Mouse (Mus musculus) brain, embryonic 18.5 days (tissue): ENCODE results near the gene Cd276.

Experiments
- DNase-seq: peaks from one replicate; pipeline ENCODE4 v3.0.0-alpha.2; 2012; ENCODE audit warnings: low read depth, low spot score

Cd276 gene

DNA sequence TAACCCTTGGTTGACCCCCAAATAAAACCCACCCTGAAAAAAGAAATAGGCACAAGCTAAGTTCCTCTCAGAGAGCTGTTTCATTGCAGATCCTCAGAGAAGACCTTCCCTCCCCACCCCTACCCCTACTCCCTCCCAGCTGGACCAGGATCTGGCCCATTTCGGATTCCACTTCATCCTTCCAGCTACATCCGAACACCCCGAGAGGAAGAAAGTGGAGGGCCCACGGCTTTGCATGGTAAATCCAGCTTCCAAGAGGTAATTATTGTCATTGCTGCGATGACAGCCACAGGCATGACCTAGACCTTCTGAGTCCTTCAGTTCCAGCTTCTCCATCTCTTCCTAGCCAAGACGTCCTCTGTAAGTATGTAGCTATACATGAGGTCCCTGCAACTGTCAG is 4.3 kb downstream of the Cd276 start:
- no peak for DNase-seq

DNA sequence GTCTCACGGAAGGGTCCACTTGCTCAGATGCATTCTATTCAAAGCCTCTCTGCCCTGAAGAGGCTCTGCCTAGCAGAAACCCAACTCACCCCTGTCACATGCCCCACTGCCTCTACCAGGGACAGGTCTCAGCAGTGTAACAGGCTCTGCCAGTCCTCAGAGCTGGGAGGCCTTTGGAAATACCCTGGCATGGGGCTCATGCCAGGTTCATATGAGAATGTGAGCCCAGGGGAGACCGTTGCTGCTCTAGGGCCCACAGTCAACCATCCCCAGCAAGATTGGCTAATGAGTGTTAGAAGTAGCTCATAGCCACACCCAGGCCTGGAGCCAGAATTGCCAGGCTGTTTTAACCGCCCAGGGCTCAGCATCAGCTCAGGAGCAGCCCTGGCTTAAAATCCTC is 5.5 kb downstream of the Cd276 start:
- DNase-seq, result no peak

DNA sequence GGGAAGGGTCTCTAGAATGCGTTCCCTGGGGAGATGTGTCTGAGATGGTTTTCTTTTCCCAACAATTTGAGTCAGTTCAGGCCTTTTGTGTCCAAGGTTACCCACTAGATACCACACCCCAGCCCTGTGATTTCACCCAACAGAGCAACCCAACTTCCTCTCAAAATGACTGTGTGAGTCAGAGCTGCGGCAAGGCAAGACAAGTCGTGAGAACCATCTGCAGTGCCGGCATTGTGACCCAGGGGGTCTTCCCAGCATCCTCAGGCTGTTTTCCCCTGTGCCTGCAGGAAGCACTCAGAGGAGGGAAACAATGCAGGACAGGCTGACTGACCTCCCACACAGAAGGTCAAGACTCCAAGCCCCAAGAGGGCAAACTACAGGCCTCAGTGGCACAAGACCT is 6.3 kb downstream of the Cd276 start:
- no peak for DNase-seq

DNA sequence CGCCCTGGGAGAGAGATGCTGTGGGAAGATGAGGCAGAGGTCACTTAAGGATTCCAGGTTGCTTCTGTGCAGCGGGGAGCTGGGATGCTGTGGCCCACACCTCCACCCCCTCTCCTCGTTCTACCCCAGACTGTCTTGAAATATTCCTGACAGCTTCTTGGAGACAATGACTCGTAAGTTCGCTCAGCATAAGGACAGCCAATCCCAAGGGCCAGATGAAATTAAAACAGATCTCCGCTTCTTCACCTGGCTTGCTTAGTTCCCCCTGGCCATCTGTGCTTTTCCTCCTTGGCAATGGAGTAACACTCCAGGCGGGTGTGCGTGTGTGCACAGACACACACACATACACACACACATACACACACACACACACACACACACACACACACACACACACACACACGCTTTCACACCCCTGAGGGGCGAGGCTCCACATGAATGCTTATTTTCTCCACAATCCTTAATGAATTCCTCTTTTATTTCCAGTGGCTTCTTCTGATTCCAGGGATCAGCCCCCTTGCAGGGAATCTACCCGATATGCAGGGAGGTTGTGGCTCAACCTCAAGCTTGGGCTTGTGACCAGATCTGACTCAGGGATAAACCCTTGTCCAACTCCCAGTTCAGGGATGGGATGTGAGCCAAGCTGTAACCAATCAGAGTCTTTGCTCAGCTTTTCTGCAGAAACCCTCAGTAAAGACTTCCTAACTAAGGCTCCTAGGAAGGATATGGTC is 8.4 kb downstream of the Cd276 start:
- DNase-seq, result no peak

DNA sequence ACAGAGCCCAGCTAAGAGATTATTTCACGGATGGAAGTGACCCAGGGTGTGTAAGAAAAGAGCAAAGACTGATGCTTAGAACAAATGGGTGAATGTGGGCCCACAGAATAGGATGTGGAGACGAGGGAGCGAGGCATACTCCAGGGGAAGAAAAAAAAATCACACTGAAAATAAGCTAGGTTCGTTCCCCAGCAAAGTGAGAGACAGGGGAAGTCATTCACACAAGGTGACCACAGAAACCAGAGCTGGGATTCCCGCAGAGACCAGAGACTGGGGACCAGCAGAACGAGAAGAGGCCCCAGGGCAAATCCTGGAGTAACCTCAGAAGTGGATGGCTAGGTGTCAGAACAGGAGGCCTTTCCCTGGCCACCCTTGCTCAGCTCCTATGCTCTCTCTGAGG is 9.8 kb downstream of the Cd276 start:
- DNase-seq, result no peak

DNA sequence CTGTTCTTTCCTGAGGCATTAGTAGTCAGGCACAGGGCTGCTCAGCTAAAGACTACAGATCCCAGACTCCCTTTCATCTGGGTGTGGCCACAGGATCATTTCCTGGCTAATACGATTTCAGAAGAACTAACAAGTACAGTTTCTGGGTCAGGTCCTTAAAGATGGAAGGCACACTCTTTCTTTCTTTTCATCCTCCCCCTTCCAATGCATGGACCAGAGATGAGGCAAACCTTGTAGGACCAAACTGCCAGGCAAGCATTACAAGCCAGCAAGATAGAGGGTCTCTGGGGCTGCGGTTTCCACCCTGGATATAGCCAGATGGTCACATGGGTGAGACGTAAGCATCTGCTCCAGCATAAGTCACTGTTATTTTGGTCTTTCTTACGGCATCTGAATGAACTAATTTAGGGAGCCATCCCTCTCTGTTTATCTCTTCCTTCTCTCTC is 10.3 kb downstream of the Cd276 start:
- no peak for DNase-seq

DNA sequence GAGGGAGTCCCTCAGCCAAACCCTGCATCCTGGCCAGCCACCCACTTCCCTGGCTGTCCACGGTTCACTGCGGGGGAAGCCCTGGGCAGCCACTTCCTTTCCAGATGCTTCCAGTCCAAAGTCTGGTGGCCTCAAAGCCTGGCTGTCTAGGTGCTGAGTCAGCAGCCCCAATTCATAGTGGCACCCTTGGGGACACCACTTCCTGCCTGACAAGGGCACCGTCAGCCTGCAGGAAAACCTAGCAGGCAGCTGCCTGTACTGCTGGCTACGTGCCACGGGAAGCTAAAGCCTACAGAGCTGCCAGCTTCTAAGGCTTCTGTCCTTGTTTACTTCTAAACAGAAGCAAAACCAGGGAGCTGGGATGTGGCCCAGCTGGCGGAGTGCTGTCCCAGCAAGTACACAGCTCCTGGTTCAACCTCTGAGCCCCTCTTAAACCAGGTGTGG is 13.3 kb downstream of the Cd276 start:
- DNase-seq, result peak; percentile 20

DNA sequence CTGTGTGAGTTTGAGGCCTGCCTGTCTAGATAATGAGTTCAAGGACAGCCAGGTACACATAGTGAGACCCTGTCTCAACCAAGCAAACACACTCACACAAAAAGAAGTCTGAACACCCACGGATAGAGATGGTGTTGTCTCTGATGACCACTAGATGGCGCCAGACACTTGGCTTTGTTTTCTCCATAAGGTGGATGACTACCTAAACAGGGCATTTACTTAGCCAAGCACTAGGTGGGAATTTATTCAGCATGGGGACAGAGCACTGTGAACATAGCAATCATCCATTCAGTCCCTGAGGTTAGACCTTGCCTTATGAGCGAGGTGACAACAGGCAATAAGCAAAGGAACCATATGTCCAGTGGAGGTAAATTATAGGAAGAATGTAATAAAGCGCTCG is 15.4 kb downstream of the Cd276 start:
- peak; percentile 39 for DNase-seq

DNA sequence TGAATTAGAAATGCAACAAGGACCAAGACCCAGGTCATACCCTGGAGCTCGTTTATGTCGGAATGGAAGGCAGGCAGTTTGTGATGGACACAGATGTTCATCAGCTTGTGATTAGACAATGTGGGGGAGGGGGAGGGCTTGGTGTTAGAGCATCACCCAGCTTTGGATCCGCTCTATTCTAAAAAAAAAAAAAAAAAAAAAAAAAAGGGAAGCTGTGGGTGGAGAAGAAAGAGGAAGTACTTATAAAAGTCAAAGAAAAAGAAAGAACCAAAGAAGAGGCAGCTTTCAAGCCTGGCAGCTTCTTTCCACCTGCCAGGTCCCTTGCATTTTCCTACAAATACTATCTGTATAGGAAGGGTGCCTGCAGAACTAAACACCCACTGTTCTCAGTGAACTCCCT is 17.5 kb downstream of the Cd276 start:
- no peak for DNase-seq

DNA sequence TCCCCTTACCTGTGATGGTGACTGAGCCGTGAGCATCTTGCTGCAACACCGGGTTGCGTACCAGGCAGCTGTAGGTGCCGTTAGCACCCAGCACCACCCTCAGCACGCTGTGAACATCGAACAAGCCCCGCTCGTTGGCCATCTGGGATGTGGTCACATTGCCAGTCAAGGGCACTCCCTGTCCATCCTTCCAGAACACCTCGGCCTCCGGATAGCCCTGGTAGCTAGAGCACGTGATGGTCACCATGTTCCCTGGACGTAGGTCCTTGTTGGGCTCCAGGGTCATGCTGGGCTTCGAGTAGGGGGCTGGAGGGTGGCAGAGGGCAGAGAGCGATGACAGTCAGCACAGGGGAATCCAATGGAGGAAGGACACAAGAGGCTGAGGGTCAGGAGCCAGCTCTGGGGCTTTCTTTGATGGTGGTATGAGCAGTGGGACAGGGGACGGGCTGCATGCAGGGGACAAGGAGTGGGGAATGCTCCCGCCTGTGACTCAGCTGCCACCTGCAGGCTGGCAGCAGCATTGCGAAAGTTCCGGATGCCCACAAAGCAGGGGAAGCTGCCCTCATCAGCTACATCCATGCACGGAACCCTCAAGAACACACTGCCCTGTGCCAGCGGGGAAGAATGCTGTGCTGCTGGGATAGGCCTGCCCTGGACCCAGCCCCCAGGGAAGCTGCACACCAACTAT is 19.6 kb downstream of the Cd276 start:
- no peak for DNase-seq

DNA sequence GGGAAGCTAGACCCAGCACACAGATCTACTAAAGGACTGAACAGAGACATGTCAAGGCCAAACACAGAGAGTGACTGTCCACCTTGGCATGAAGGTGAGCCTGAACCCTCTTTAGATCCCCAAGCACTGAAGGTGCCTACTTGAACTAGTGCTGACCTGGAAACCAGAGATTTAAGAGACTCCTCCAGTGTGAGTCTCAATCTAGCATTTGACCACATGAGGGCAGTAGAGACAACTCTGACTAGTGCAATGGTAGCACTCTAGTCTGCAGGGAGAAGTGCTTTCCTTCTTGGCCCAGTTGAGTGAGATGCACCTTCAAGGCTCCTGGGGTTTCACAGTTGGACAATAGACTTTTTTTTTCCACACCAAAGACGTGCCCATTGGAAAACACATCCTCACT is 20.5 kb downstream of the Cd276 start:
- peak; percentile 24 for DNase-seq

DNA sequence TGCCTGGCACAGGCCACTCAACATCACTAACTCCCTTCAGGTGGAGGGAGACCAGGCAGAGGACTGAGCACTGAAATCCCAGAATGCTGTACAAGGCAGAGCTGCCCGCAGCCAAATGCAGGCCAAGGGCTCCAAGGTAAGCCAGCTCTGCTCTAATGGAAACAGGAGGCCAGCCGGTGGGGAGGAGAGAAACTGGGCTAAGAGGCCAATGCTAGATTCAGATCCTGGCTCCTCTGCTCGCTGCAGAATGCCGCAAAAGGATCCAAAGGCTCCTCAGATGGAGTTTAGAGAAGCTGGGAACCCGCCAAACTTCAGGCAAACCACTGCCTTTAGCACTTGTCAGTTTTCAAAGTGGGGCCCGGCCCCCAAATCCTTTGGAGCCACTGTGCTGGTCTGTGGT is 21.9 kb downstream of the Cd276 start:
- no peak for DNase-seq

DNA sequence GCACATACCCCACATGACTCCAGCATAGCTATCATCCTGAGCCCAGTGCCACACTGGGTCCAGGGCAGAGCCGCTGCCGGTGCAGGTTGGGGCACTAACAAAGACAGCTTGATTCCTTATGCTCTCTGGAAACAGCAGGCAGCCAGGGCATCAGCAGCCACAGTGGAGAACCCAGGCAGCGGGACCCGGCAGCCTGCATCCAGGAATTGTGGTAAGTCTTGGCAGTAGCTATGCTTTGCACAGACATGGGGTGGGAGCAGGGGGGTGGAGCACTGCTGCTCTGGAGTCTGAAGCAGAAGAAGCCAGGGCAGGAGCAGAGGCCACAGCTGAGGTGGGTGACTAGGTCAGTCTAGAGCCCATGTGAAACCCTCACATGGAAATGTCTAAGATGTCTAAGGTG is 23.0 kb downstream of the Cd276 start:
- DNase-seq, result no peak

DNA sequence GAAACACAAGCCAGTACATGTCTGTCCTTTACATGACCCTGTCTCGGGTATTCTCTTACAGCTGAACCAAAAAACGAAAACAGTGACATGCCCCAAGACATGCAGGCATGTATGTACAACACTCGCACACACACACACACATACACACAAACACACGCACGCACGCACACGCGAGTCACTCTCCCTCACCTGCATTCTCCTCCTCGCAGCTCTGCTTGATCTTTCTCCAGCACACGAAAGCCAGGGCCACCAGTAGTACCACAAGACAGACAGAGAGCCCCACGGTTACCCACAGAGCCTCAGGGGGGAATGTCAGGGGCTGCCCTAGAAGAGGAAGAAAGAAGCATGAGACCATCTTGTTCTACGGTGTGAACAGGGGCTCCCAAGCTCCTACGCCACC is 24.8 kb downstream of the Cd276 start:
- DNase-seq, result no peak

DNA sequence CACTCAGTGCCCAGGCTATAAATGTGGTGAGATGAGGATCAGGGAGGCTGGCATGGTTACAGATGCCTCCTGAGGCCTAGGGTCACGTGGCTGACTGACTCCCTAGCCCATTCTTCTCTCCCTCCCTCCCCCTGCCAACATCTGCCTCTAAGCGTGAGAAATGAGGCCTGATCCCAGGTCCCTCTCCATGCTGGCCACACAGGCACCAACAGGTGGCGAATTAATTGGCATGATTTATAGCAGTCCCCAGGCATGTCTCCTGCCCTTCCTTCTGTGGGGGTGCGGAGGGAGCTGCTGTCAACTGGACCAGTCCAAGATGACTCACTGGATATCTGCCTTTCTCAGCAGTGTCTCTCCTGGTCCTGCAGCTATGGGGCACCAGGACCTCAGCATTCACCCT is 27.4 kb downstream of the Cd276 start:
- no peak for DNase-seq

DNA sequence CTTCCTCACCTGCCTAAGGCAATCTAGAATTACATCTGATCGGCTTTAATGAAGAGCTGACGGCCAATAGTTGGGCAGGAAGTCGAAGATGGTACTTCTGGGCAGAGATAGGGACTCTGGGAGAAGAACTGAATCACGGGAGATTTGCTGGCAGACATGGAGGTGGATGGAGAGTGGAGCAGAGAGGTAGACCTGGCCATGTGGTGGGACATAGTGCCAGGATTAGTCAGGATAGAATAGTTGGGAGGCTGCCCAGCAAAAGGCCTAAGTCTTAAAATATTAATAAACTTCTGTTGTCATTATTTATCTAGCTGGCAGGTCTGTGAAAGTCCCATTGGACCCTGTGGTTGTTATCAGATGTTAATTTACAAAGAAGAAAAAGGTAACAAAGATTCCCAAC is 30.1 kb downstream of the Cd276 start:
- no peak for DNase-seq

DNA sequence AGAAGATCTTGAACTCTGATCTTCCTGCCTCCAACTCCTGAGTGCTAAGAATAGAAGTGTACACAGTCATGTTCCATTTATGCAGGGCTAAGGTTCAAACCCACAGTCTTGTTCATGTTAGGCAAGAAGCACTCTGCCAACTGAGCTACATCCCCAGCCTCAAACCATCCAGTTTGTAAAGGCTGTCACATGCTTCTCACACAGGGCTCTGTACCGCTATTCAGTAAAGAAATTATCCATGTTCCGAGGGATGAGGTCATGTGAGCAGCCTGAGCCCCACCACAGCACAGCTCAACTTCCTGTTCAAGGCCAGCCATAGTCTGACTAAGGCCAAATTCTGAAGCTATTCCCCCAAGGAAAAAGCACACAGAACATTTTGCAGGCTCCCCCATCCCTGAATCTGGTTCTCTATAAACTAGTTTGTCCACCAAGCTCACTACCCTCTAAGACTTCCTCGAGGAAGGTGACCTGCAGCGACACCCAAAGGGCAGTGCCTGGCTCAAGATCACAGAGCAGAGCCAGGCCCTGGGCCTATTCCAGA is 33.3 kb downstream of the Cd276 start:
- no peak for DNase-seq

DNA sequence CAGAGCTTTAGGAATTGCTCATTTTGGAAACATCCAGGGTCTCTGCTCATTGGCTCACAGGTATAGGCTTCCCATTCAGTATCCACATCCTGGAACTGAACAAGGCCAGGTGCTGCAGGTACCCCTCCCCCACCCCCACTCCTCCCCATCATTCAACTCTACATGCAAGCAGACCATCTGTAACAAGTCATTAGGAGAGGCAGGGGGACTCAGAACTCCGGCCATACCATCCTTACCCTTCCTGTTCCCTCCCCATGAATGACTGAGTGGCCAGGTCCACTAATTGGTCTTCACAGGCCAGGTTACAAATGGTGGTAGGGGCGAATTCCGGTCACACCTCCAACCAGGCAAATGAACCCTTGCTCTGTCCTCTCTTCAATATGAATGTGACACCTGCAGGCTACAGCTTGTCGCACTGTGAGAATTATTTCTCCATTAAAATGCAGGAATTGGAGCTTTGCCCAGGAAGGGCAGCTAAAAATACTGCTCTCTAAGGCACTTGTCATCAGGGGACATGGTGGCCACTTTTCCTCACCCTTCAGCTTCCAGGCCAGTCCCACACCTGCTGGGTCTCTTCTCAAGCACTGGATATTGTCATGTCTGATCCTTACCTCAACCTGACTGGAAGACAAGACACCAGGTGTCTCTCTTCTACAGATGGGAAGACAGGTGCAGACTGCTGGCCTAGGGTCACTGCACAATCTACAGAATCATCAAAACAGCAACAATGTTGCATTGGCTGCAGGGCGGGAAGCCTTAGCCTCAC is 34.2 kb downstream of the Cd276 start:
- no peak for DNase-seq

DNA sequence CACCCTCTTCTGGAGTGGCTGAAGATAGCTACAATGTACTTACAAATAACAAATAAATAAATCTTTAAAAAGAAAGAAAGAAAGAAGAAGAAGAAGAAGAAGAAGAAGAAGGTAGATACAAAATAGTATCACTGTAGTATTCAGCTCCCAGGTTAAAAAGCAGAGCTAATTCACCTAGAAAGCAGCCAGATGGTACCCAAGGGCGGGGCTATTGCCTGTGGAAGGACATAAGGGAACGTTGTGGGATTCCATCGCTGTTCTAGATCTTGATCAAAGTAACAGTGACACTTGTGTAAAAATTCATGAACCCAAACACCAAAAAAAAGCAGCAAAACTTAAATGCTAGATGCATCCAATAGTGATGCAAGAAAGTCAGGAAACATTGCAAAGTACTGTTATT is 35.3 kb downstream of the Cd276 start:
- no peak for DNase-seq

DNA sequence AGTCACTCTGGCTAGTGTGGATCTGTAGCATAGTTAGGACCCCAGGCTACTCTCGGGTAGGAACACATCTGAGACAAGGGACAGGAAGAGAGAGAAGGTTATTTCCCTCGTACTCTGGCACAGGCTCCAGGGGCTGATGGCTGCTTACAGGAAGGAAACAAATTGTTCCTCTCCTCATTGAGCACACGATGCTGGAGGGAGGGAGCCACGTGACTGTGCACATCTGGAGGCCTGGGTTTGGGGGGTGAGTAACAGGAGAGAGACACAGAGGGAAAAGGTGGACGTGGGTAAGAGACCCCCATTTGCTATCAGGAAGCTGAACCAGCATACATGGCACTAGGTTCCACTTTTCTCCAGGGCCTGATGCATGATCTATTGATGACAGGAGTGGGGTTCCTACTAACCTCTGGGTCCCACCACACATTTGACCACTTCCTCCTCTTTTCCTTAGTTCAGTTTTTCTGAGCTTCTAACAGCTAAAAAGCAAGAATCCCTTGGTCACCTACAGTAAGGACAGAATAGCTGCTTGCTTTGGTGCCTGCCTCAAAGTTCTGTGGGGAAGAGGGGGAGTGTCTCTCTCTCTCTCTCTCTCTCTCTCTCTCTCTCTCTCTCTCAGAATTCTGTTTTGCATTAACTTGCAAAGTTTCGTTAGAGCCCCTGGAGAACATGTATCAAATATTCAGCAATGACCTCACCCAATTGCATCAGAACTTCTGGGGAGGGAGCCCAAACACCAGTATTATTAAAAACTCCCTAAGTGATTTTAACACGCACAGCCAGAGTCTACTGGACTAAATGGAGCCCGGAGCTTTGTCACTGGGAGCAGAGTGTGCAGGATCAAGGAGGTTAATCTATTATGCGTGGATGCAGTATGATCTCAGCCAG is 37.1 kb downstream of the Cd276 start:
- no peak for DNase-seq

DNA sequence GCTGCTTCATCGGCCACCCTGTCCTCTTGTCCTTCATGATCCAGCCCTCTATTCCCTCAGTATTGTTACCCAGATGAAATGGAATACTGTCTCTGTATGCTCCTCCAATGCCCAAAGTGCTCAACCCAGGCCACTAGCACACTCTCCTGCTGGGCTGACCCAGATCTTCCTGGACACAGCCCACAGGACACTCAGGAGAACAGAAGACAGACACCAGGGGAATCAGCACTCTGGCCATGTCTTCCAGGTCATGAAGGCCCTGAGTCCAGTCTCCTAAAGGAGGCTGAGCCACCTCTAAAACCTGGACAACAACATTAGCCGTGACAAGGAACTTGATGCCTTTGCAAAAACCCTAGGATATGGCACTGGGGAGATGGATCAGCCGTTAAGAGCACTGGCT is 38.8 kb downstream of the Cd276 start:
- DNase-seq, result no peak
